Mouse (Mus musculus): ENCODE data around the gene Rpp38. TPM values are rescaled to one million over a fixed set of nuclear protein-coding genes. Genes with fewer than 3 reads are reported as not detected.

The Rpp38 gene
- polyA plus RNA-seq, 1 experiment from 2014 or later: 16.2 TPM

GRCm38 (mm10) chr2:3305426-3306025, 26.9 kb downstream of the Rpp38 start:
- no peaks in the 10 kb centered on the region for H3K27me3 ChIP-seq (ENCODE audit: control insufficient read depth, insufficient read depth, low read depth, low read length)
- 49% methylated on average over 3 of the region's 3 CpGs for WGBS
- no peak overlapping the region for H3K9ac ChIP-seq (ENCODE audit: low read length)
- H3K36me3 ChIP-seq (ENCODE audit: control insufficient read depth, insufficient read depth, low read length): peaks cover 4% of the 10 kb centered on the region
- H3K4me1 ChIP-seq (replicated peaks; ENCODE audit: control insufficient read depth, insufficient read depth, low read length): no peaks in the 10 kb centered on the region
- no peaks in the 10 kb centered on the region for H3K9me3 ChIP-seq (ENCODE audit: control insufficient read depth, low read length)
- H3K4me3 ChIP-seq (ENCODE audit: low read length): no peak overlapping the region
- no peak for ATAC-seq (ENCODE audit: low read depth)
- H3K4me2 ChIP-seq (ENCODE audit: low read depth, low read length): no peak overlapping the region
- no peak overlapping the region for H3K27ac ChIP-seq (ENCODE audit: low read length)

- Histone ChIP-seq H3K9me3 (ENCODE audit: control insufficient read depth, low read length) (no peaks in the 10 kb centered on the region), H3K36me3 (ENCODE audit: control insufficient read depth, insufficient read depth, low read length) (no peaks in the 10 kb centered on the region; the same call in 1 of the 2 replicates), H3K9ac (ENCODE audit: low read length) (no peak overlapping the region), H3K4me2 (ENCODE audit: low read depth, low read length) (no peak overlapping the region), H3K27ac (ENCODE audit: low read length) (peak overlapping the region; percentile 53), H3K4me3 (ENCODE audit: low read length) (no peak overlapping the region), H3K4me1 (replicated peaks; ENCODE audit: control insufficient read depth, insufficient read depth, low read length) (no peaks in the 10 kb centered on the region), H3K27me3 (ENCODE audit: control insufficient read depth, insufficient read depth, low read depth, low read length) (no peaks in the 10 kb centered on the region)
- WGBS: 61% methylated on average over 7 of the region's 7 CpGs
- ATAC-seq (ENCODE audit: low read depth): peak; percentile 49; the same call in 1 of the 2 replicates
Measured at GRCm38 (mm10) chr2:3295826-3296225, 36.6 kb downstream of the Rpp38 start.

GRCm38 (mm10) chr2:3292170-3292569, 40.3 kb downstream of the Rpp38 start:
- H3K9me3 ChIP-seq (ENCODE audit: control insufficient read depth, low read length): no peaks in the 10 kb centered on the region

GRCm38 (mm10) chr2:3289581-3289980, 42.9 kb downstream of the Rpp38 start:
- Histone ChIP-seq H3K27ac (ENCODE audit: low read length) (no peak overlapping the region), H3K27me3 (ENCODE audit: control insufficient read depth, insufficient read depth, low read depth, low read length) (no peaks in the 10 kb centered on the region), H3K4me3 (ENCODE audit: low read length) (no peak overlapping the region), H3K36me3 (ENCODE audit: control insufficient read depth, insufficient read depth, low read length) (no peaks in the 10 kb centered on the region), H3K9ac (ENCODE audit: low read length) (no peak overlapping the region), H3K4me1 (replicated peaks; ENCODE audit: control insufficient read depth, insufficient read depth, low read length) (peaks cover 7% of the 10 kb centered on the region; the same call in 1 of the 2 replicates), H3K4me2 (ENCODE audit: low read depth, low read length) (no peak overlapping the region), H3K9me3 (ENCODE audit: control insufficient read depth, low read length) (no peaks in the 10 kb centered on the region)
- ATAC-seq (ENCODE audit: low read depth): no peak
- 86% methylated on average over 1 of the region's 1 CpGs for WGBS

More at GRCm38 (mm10) chr2:3292170-3292569, 40.3 kb downstream of the Rpp38 start:
- Histone ChIP-seq H3K4me2 (ENCODE audit: low read depth, low read length) (no peak overlapping the region), H3K9ac (ENCODE audit: low read length) (no peak overlapping the region), H3K36me3 (ENCODE audit: control insufficient read depth, insufficient read depth, low read length) (no peaks in the 10 kb centered on the region), H3K4me3 (ENCODE audit: low read length) (no peak overlapping the region), H3K4me1 (replicated peaks; ENCODE audit: control insufficient read depth, insufficient read depth, low read length) (no peaks in the 10 kb centered on the region), H3K27ac (ENCODE audit: low read length) (no peak overlapping the region), H3K27me3 (ENCODE audit: control insufficient read depth, insufficient read depth, low read depth, low read length) (no peaks in the 10 kb centered on the region)
- no peak for ATAC-seq (ENCODE audit: low read depth)
- 62% methylated on average over 1 of the region's 1 CpGs for WGBS

GRCm38 (mm10) chr2:3286243-3286642, 46.2 kb downstream of the Rpp38 start:
- ATAC-seq (ENCODE audit: low read depth): no peak
- Histone ChIP-seq H3K4me2 (ENCODE audit: low read depth, low read length) (no peak overlapping the region), H3K4me1 (replicated peaks; ENCODE audit: control insufficient read depth, insufficient read depth, low read length) (peaks cover 7% of the 10 kb centered on the region), H3K9ac (ENCODE audit: low read length) (no peak overlapping the region), H3K27me3 (ENCODE audit: control insufficient read depth, insufficient read depth, low read depth, low read length) (no peaks in the 10 kb centered on the region), H3K9me3 (ENCODE audit: control insufficient read depth, low read length) (no peaks in the 10 kb centered on the region), H3K36me3 (ENCODE audit: control insufficient read depth, insufficient read depth, low read length) (no peaks in the 10 kb centered on the region), H3K4me3 (ENCODE audit: low read length) (no peak overlapping the region), H3K27ac (ENCODE audit: low read length) (no peak overlapping the region)
- 74% methylated on average over 2 of the region's 2 CpGs for WGBS

GRCm38 (mm10) chr2:3285709-3286108, 46.7 kb downstream of the Rpp38 start:
- H3K9me3 ChIP-seq (ENCODE audit: control insufficient read depth, low read length): no peaks in the 10 kb centered on the region
- peak overlapping the region; percentile 88 for H3K4me3 ChIP-seq (ENCODE audit: low read length)
- peak overlapping the region; percentile 81 for H3K4me2 ChIP-seq (ENCODE audit: low read depth, low read length)
- WGBS: 40% methylated on average over 3 of the region's 3 CpGs
- no peak overlapping the region for H3K9ac ChIP-seq (ENCODE audit: low read length)
- no peak overlapping the region for H3K27ac ChIP-seq (ENCODE audit: low read length)
- H3K4me1 ChIP-seq (replicated peaks; ENCODE audit: control insufficient read depth, insufficient read depth, low read length): peaks cover 7% of the 10 kb centered on the region
- ATAC-seq (ENCODE audit: low read depth): no peak
- H3K36me3 ChIP-seq (ENCODE audit: control insufficient read depth, insufficient read depth, low read length): no peaks in the 10 kb centered on the region
- H3K27me3 ChIP-seq (ENCODE audit: control insufficient read depth, insufficient read depth, low read depth, low read length): no peaks in the 10 kb centered on the region

GRCm38 (mm10) chr2:3285181-3285530, 47.3 kb downstream of the Rpp38 start:
- peak overlapping the region; percentile 88 for H3K4me3 ChIP-seq (ENCODE audit: low read length)
- H3K36me3 ChIP-seq (ENCODE audit: control insufficient read depth, insufficient read depth, low read length): no peaks in the 10 kb centered on the region
- H3K4me2 ChIP-seq (ENCODE audit: low read depth, low read length): peak overlapping the region; percentile 81
- H3K27me3 ChIP-seq (ENCODE audit: control insufficient read depth, insufficient read depth, low read depth, low read length): no peaks in the 10 kb centered on the region
- whole genome bisulfite sequencing: 2% methylated on average over 6 of the region's 6 CpGs
- H3K27ac ChIP-seq (ENCODE audit: low read length): peak overlapping the region; percentile 86; the same call in 1 of the 2 replicates
- peaks cover 7% of the 10 kb centered on the region for H3K4me1 ChIP-seq (replicated peaks; ENCODE audit: control insufficient read depth, insufficient read depth, low read length)
- peak overlapping the region; percentile 87 for H3K9ac ChIP-seq (ENCODE audit: low read length)
- H3K9me3 ChIP-seq (ENCODE audit: control insufficient read depth, low read length): no peaks in the 10 kb centered on the region
- ATAC-seq (ENCODE audit: low read depth): no peak

- Histone ChIP-seq H3K27me3 (ENCODE audit: control insufficient read depth, insufficient read depth, low read depth, low read length) (no peaks in the 10 kb centered on the region), H3K9ac (ENCODE audit: low read length) (peak overlapping the region; percentile 87), H3K4me1 (replicated peaks; ENCODE audit: control insufficient read depth, insufficient read depth, low read length) (peaks cover 7% of the 10 kb centered on the region), H3K9me3 (ENCODE audit: control insufficient read depth, low read length) (no peaks in the 10 kb centered on the region), H3K27ac (ENCODE audit: low read length) (peak overlapping the region; percentile 86), H3K36me3 (ENCODE audit: control insufficient read depth, insufficient read depth, low read length) (no peaks in the 10 kb centered on the region), H3K4me3 (ENCODE audit: low read length) (peak overlapping the region; percentile 88), H3K4me2 (ENCODE audit: low read depth, low read length) (peak overlapping the region; percentile 81)
- ATAC-seq (ENCODE audit: low read depth): peak; percentile 18
- WGBS: 0% methylated on average over 51 of the region's 60 CpGs
Measured at GRCm38 (mm10) chr2:3284473-3285180, 47.8 kb downstream of the Rpp38 start.

GRCm38 (mm10) chr2:3283602-3284472, 48.6 kb downstream of the Rpp38 start, which contains the start of gene Nmt2:
TSS of gene Nmt2 (plus strand) at chr2:3284212.
- no peaks in the 10 kb centered on the region for H3K27me3 ChIP-seq (ENCODE audit: control insufficient read depth, insufficient read depth, low read depth, low read length)
- WGBS: under 1% methylated on average over 77 of the region's 88 CpGs
- ATAC-seq (ENCODE audit: low read depth): peak; percentile 97

More at GRCm38 (mm10) chr2:3283602-3284472, 48.6 kb downstream of the Rpp38 start, which contains the start of gene Nmt2:
- Histone ChIP-seq H3K27ac (ENCODE audit: low read length) (peak within 1 kb of the TSS; percentile 86), H3K9me3 (ENCODE audit: control insufficient read depth, low read length) (no peaks in the 10 kb centered on the region), H3K4me1 (replicated peaks; ENCODE audit: control insufficient read depth, insufficient read depth, low read length) (peaks cover 7% of the 10 kb centered on the region), H3K9ac (ENCODE audit: low read length) (peak within 1 kb of the TSS; percentile 87), H3K4me3 (ENCODE audit: low read length) (peak within 1 kb of the TSS; percentile 88), H3K4me2 (ENCODE audit: low read depth, low read length) (peak within 1 kb of the TSS; percentile 81), H3K36me3 (ENCODE audit: control insufficient read depth, insufficient read depth, low read length) (no peaks in the 10 kb centered on the region)
